Mouse (Mus musculus) limb, embryonic 10.5 days (tissue): ENCODE measurements at regions not wholly inside any gene's neighbourhood (a gene's known extent, or its start where the extent isn't known, plus 50 kb on each side); places are given as distances from the start of the nearest gene placed in this dataset.

Experiments used
- DNase-seq: peaks from one replicate; pipeline ENCODE4 v3.0.0-alpha.2; 2017; ENCODE audit warnings: low spot score
- H3K27ac ChIP-seq: fragments of 300-500 bp; sonication (generic); 2 replicates; pipeline ENCODE4 v1.5.1; 2016; ENCODE audit warnings: mild to moderate bottlenecking
- H3K27me3 ChIP-seq: fragments of 300-500 bp; sonication (generic); 2 replicates; pipeline ENCODE4 v1.6.1; 2016; ENCODE audit warnings: low read depth, mild to moderate bottlenecking; ENCODE audit not compliant: poor library complexity, severe bottlenecking
- H3K36me3 ChIP-seq: fragments of 300-500 bp; sonication (generic); 2 replicates; pipeline ENCODE4 v1.6.1; 2016; ENCODE audit warnings: mild to moderate bottlenecking, moderate library complexity
- H3K4me1 ChIP-seq: fragments of 300-500 bp; sonication (generic); 2 replicates; pipeline ENCODE4 v1.6.1; 2016
- H3K4me3 ChIP-seq: fragments of 300-500 bp; sonication (generic); 2 replicates; pipeline ENCODE4 v1.5.1; 2016; ENCODE audit warnings: mild to moderate bottlenecking, moderate library complexity
- H3K9me3 ChIP-seq: fragments of 300-500 bp; sonication (generic); replicated peaks from 2 replicates; pipeline ENCODE4 v1.6.1; 2016; ENCODE audit warnings: mild to moderate bottlenecking
- WGBS: fragments of 180-500 bp; shearing (Covaris S2); methylation state at CpG from one replicate; pipeline ENCODE4 v1.1.7; 2016; 5-methylcytosine and 5-hydroxymethylcytosine counted together

GRCm38 (mm10) chrX:160332618-160333017, 57.9 kb upstream of the Adgrg2 start:
- DNase-seq: no peak
- H3K9me3 ChIP-seq: no peaks in the 10 kb centered on the region

GRCm38 (mm10) chrX:160338347-160338985, 52.0 kb upstream of the Adgrg2 start:
- Histone ChIP-seq H3K27ac (no peak overlapping the region), H3K9me3 (no peaks in the 10 kb centered on the region), H3K36me3 (no peaks in the 10 kb centered on the region), H3K27me3 (peaks cover 56% of the 10 kb centered on the region), H3K4me1 (no peaks in the 10 kb centered on the region), H3K4me3 (no peak overlapping the region)
- DNase-seq: no peak
- 82% methylated on average over 3 of the region's 3 CpGs for WGBS

More at GRCm38 (mm10) chrX:160332618-160333017, 57.9 kb upstream of the Adgrg2 start:
- Histone ChIP-seq H3K4me3 (no peak overlapping the region), H3K27me3 (peaks cover 30% of the 10 kb centered on the region), H3K36me3 (no peaks in the 10 kb centered on the region), H3K27ac (no peak overlapping the region), H3K4me1 (no peaks in the 10 kb centered on the region)
